Mouse (Mus musculus) layer of hippocampus, adult 18-20 months (tissue): Measurements from ENCODE around the gene Gal3st4. TPM values are rescaled to one million over a fixed set of nuclear protein-coding genes. Genes with fewer than 3 reads are reported as not detected.
"Not testable (repeated sequence)": the region's sequence is repeated elsewhere in the genome, so short reads cannot be mapped to it uniquely, and the experiment has no call there.

Experiments
- DNase-seq, 2 experiments: peaks; one replicate each; pipeline ENCODE4 v3.0.0; 2022; ENCODE audit warnings: low spot score in 2 of 2
- total RNA-seq, 2 experiments: library from RNA; stranded (reverse); gene quantifications; 2 replicates each; pipeline ENCODE4 v1.2.3; 2021

Gene Gal3st4
- total RNA-seq, 2 experiments from 2014 or later, result 3.6 to 4.1 TPM

- peak; percentile 76 to 89 for DNase-seq
Observed at GRCm38 (mm10) chr5:138222111-138222510, 50.5 kb downstream of the Gal3st4 start.

- DNase-seq, result no peak
Observed at GRCm38 (mm10) chr5:138219864-138220263, 52.8 kb downstream of the Gal3st4 start.

- not testable (repeated sequence) for DNase-seq
Observed at GRCm38 (mm10) chr5:138216632-138217031, 56.0 kb downstream of the Gal3st4 start.

Other genes starting within 250 kb of the Gal3st4 start
- gene Smok3c, start 219.6 kb downstream of the Gal3st4 start, total RNA-seq, result not detected
- gene Zkscan1, start 187.8 kb downstream of the Gal3st4 start, total RNA-seq, result 10 to 100 TPM; 39.6 to 42.2 TPM
- 10 to 100 TPM; 13.9 to 15.7 TPM for gene Zscan21, start 155.9 kb downstream of the Gal3st4 start, total RNA-seq
- 10 to 100 TPM; 10.6 to 13.2 TPM for gene Zfp113, start 117.1 kb downstream of the Gal3st4 start, total RNA-seq
- 100 to 1,000 TPM; 139 to 142 TPM for gene Cops6, start 111.8 kb downstream of the Gal3st4 start, total RNA-seq
- gene Ap4m1, start 100.8 kb downstream of the Gal3st4 start, total RNA-seq, result 10 to 100 TPM; 19.5 to 25.4 TPM
- gene Mcm7, start 100.4 kb downstream of the Gal3st4 start, total RNA-seq, result 10 to 100 TPM; 15.8 to 16.4 TPM
- gene Taf6, start 85.4 kb downstream of the Gal3st4 start, total RNA-seq, result 10 to 100 TPM; 42.0 to 43.7 TPM
- 10 to 100 TPM; 14.6 to 15.3 TPM for gene Cnpy4, start 85.4 kb downstream of the Gal3st4 start, total RNA-seq
- 1 to 10 TPM; 6.8 to 8.9 TPM for gene Mblac1, start 78.5 kb downstream of the Gal3st4 start, total RNA-seq
- not detected for gene Nxpe5, start 46.9 kb downstream of the Gal3st4 start, total RNA-seq
- 10 to 100 TPM; 54.4 to 55.9 TPM for gene Lamtor4, start 17.4 kb downstream of the Gal3st4 start, total RNA-seq
- 10 to 100 TPM; 72.5 to 73.6 TPM for gene BC037034, start 8.8 kb downstream of the Gal3st4 start, total RNA-seq
- gene Gm43720, start 7.1 kb upstream of the Gal3st4 start, total RNA-seq, result not detected
- gene Gpc2, start 7.2 kb upstream of the Gal3st4 start, total RNA-seq, result 1 to 10 TPM; 1.2 to 1.5 TPM
- gene Stag3, start 7.4 kb upstream of the Gal3st4 start, total RNA-seq, result 1 to 10 TPM in 1 of 2 experiments, under 1 TPM in 1; 0.47 to 1.1 TPM
- under 1 TPM in 1 of 2 experiments, not detected in 1; 0.40 TPM for gene Pvrig, start 69.1 kb upstream of the Gal3st4 start, total RNA-seq
- 10 to 100 TPM; 23.7 to 25.2 TPM for gene Zfp157, start 168.6 kb upstream of the Gal3st4 start, total RNA-seq